Mouse (Mus musculus): ENCODE measurements at regions not wholly inside any gene's neighbourhood (a gene's known extent, or its start where the extent isn't known, plus 50 kb on each side); places are given as distances from the start of the nearest gene placed in this dataset.

GRCm38 (mm10) chr3:21621745-21622144 lies 454.7 kb upstream of the Tbl1xr1 start:
- TF ChIP-seq CTCF (conservative IDR thresholded peaks at IDR 0.05 in 1 of 2, IDR thresholded peaks at IDR 0.05 in 1 of 2; ENCODE audit: low read depth in 2 of 2, low read length in 2 of 2) (no peak), ETS1 (conservative IDR thresholded peaks at IDR 0.05; ENCODE audit: low read depth, low read length) (no peak), ELF1 (IDR thresholded peaks at IDR 0.05; ENCODE audit: low read depth, low read length) (no peak), ZKSCAN1 (IDR thresholded peaks at IDR 0.05; ENCODE audit: borderline replicate concordance, low read depth, low read length) (no peak), MEF2A (IDR thresholded peaks at IDR 0.05; ENCODE audit: borderline replicate concordance, low read depth, low read length) (no peak)

All from CH12.LX (cell line).